8 mouse cellular contexts compared by ENCODE assay signal in the genomic region with DNA sequence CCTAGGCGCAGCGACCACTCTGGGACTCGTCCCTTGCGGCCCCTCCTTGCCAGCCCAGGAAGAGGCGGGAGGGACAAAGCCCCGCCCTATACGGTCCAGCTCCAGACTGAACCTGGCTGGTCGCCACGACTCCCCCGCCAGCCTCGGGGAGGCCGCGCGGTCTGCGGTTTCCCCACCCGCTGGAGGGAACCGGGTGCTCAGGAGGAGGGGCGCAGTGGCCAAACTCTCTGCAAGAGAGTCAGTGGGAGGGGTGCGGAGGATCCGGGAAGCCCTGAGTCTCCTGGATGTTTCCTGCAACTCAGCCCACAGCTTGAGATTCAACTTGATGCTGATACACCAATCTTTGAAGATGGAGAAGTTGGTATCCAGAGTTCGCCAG. TPM values are rescaled to one million over a fixed set of nuclear protein-coding genes. Genes with fewer than 3 reads are reported as not detected.
DNase-seq lines count a peak whose midpoint lies in the region; ATAC-seq and TF ChIP-seq lines count a peak whose summit lies in the region.

No protein-coding gene starts in this region.

- H3K27ac ChIP-seq in hindbrain, embryonic 14.5 days, result no peak overlapping the region
- peak overlapping the region; percentile 30; the same call in 1 of the 2 replicates for H3K27ac ChIP-seq in liver, adult 2 months (replicated peaks; ENCODE audit: insufficient read depth, low read depth, low read length)
- H3K27ac ChIP-seq in midbrain, embryonic 16.5 days (ENCODE audit: low read length), result no peak overlapping the region

- H3K9me3 ChIP-seq in hindbrain, embryonic 14.5 days (ENCODE audit: control insufficient read depth, low read length), result no peaks in the 10 kb centered on the region
- H3K9me3 ChIP-seq in midbrain, embryonic 16.5 days (replicated peaks; ENCODE audit: control insufficient read depth, low read length, poor library complexity, severe bottlenecking), result no peaks in the 10 kb centered on the region

- no peaks in the 10 kb centered on the region for H3K79me2 ChIP-seq in liver, adult 2 months (ENCODE audit: control insufficient read depth, insufficient read depth, low read length)

- H3K36me3 ChIP-seq in hindbrain, embryonic 14.5 days (replicated peaks; ENCODE audit: control insufficient read depth, insufficient read depth), result no peaks in the 10 kb centered on the region
- H3K36me3 ChIP-seq in liver, adult 2 months (ENCODE audit: control insufficient read depth, insufficient read depth, low read length), result no peaks in the 10 kb centered on the region
- no peaks in the 10 kb centered on the region for H3K36me3 ChIP-seq in midbrain, embryonic 16.5 days (ENCODE audit: control insufficient read depth, insufficient read depth, low read length)

- peak; percentile 58 to 62 for DNase-seq in cerebellum, adult 18-20 months
- DNase-seq in cerebellum, adult 11-12 months, result no peak
- DNase-seq in brain, adult 2 months (ENCODE audit: low read depth, low spot score), result peak; percentile 50
- peak; percentile 47 to 69 for DNase-seq in gastrocnemius, adult 8-10 months (ENCODE audit: low spot score in 2 of 2)
- DNase-seq in hindbrain, embryonic 14.5 days (ENCODE audit: low spot score), result no peak
- DNase-seq in liver, adult 2 months (ENCODE audit: extremely low read depth, low read depth, low spot score), result peak; percentile 9
- DNase-seq in urinary bladder, postnatal 14 days (ENCODE audit: low spot score), result peak; percentile 77

- ATAC-seq in hindbrain, embryonic 14.5 days (ENCODE audit: low FRiP score), result peak; percentile 43
- peak; percentile 46; the same call in 1 of the 2 replicates for ATAC-seq in midbrain, embryonic 16.5 days

- WGBS in hindbrain, embryonic 14.5 days, result 0% methylated on average over 21 of the region's 21 CpGs
- 3% methylated on average over 21 of the region's 21 CpGs for WGBS in liver, adult 2 months
- under 1% methylated on average over 21 of the region's 21 CpGs for WGBS in midbrain, embryonic 16.5 days

- peak overlapping the region; percentile 33 for H3K4me3 ChIP-seq in hindbrain, embryonic 14.5 days (replicated peaks; ENCODE audit: low read length)
- peak overlapping the region; percentile 43; the same call in 1 of the 2 replicates for H3K4me3 ChIP-seq in liver, adult 2 months (ENCODE audit: insufficient read depth, low read depth, low read length)
- H3K4me3 ChIP-seq in midbrain, embryonic 16.5 days (ENCODE audit: low read depth, low read length), result peak overlapping the region; percentile 33

- H3K4me2 ChIP-seq in hindbrain, embryonic 14.5 days (replicated peaks), result peak overlapping the region; percentile 61
- H3K4me2 ChIP-seq in midbrain, embryonic 16.5 days (ENCODE audit: low read length), result peak overlapping the region; percentile 63

- H3K4me1 ChIP-seq in hindbrain, embryonic 14.5 days (replicated peaks; ENCODE audit: control insufficient read depth, insufficient read depth, low read length), result peaks cover 20% of the 10 kb centered on the region; the same call in 1 of the 2 replicates
- no peaks in the 10 kb centered on the region for H3K4me1 ChIP-seq in liver, adult 2 months (ENCODE audit: control insufficient read depth, insufficient read depth, low read length)
- H3K4me1 ChIP-seq in midbrain, embryonic 16.5 days (ENCODE audit: control insufficient read depth, insufficient read depth, low read length), result peaks cover 27% of the 10 kb centered on the region

- no peak for TF ChIP-seq POLR2A in liver, adult 2 months (IDR thresholded peaks at IDR 0.05; ENCODE audit: extremely low read depth, insufficient read depth, low read length)

- no peak for TF ChIP-seq CTCF in liver, adult 2 months (IDR thresholded peaks at IDR 0.05; ENCODE audit: low read depth, low read length)

- H3K9ac ChIP-seq in hindbrain, embryonic 14.5 days, result no peak overlapping the region
- no peak overlapping the region for H3K9ac ChIP-seq in liver, adult 2 months (ENCODE audit: low read depth, low read length)
- H3K9ac ChIP-seq in midbrain, embryonic 16.5 days (ENCODE audit: low read depth, low read length), result peak overlapping the region; percentile 34; the same call in 1 of the 2 replicates

- H3K27me3 ChIP-seq in hindbrain, embryonic 14.5 days (ENCODE audit: control insufficient read depth, insufficient read depth, low read length), result peaks cover 71% of the 10 kb centered on the region
- peaks cover 21% of the 10 kb centered on the region; the same call in 1 of the 2 replicates for H3K27me3 ChIP-seq in liver, adult 2 months (ENCODE audit: control insufficient read depth, insufficient read depth, low read length)
- H3K27me3 ChIP-seq in midbrain, embryonic 16.5 days (ENCODE audit: control insufficient read depth, insufficient read depth, low read depth, low read length), result peaks cover 66% of the 10 kb centered on the region

RNA-seq across cellular contexts. Expression of gene Fahd2a, which starts 38.2 kb away (rescaled TPM):
- 10 to 100 TPM; 17.6 to 24.4 (median 20.8) TPM for total RNA-seq in gastrocnemius, adult 8-10 months (2022)
- 31.9 and 35.1 TPM in 2 replicates for polyA plus RNA-seq in hindbrain, embryonic 14.5 days (2014; fragmentation: Nextera tagmentation; extraction: Ambion mirVana)
- 17.5 and 18.5 TPM in 2 replicates for total RNA-seq in liver, adult 2 months (2014; rRNA removed)
- 21.5 and 27.3 TPM in 2 replicates for polyA plus RNA-seq in liver, adult 2 months (2012; rRNA removed)
- polyA plus RNA-seq in midbrain, embryonic 16.5 days (2015; fragmentation: Nextera tagmentation; extraction: Ambion mirVana), result 32.2 and 37.3 TPM in 2 replicates

RNA-seq across cellular contexts. Expression of gene Kcnip3, which starts 39.4 kb away (rescaled TPM):
- under 1 TPM; 0.15 to 0.47 (median 0.24) TPM for total RNA-seq in gastrocnemius, adult 8-10 months (2022)
- polyA plus RNA-seq in hindbrain, embryonic 14.5 days (2014; fragmentation: Nextera tagmentation; extraction: Ambion mirVana), result 14.2 and 19.0 TPM in 2 replicates
- total RNA-seq in liver, adult 2 months (2014; rRNA removed), result 0.09 and 0.67 TPM in 2 replicates
- 0.25 and 0.45 TPM in 2 replicates for polyA plus RNA-seq in liver, adult 2 months (2012; rRNA removed)
- polyA plus RNA-seq in midbrain, embryonic 16.5 days (2015; fragmentation: Nextera tagmentation; extraction: Ambion mirVana), result 9.1 and 13.0 TPM in 2 replicates

RNA-seq across cellular contexts. Expression of gene Gpat2, which starts 57.5 kb away (rescaled TPM):
- not detected for total RNA-seq in gastrocnemius, adult 8-10 months (2022)
- polyA plus RNA-seq in hindbrain, embryonic 14.5 days (2014; fragmentation: Nextera tagmentation; extraction: Ambion mirVana), result 0.07 and 0.08 TPM in 2 replicates
- 1.2 and 1.3 TPM in 2 replicates for total RNA-seq in liver, adult 2 months (2014; rRNA removed)
- polyA plus RNA-seq in liver, adult 2 months (2012; rRNA removed), result 2.1 and 2.2 TPM in 2 replicates
- 0.12 and 0.23 TPM in 2 replicates for polyA plus RNA-seq in midbrain, embryonic 16.5 days (2015; fragmentation: Nextera tagmentation; extraction: Ambion mirVana)

RNA-seq across cellular contexts. Expression of gene Prom2, which starts 58.7 kb away (rescaled TPM):
- not detected for total RNA-seq in gastrocnemius, adult 8-10 months (2022)
- 0.04 TPM in 1 of 2 replicates, not detected in the other for polyA plus RNA-seq in hindbrain, embryonic 14.5 days (2014; fragmentation: Nextera tagmentation; extraction: Ambion mirVana)
- 0.07 TPM in 1 of 2 replicates, not detected in the other for total RNA-seq in liver, adult 2 months (2014; rRNA removed)
- polyA plus RNA-seq in liver, adult 2 months (2012; rRNA removed), result 5.9 TPM in 1 of 2 replicates, not detected in the other
- polyA plus RNA-seq in midbrain, embryonic 16.5 days (2015; fragmentation: Nextera tagmentation; extraction: Ambion mirVana), result 0.05 and 0.19 TPM in 2 replicates

Comparison
In these comparisons a context has a peak if more than half of its experiments do, and no peak if none do; other contexts are left out.
1. DNase-seq: peak in cerebellum, adult 18-20 months (2 of 2), brain, adult 2 months (single experiment), gastrocnemius, adult 8-10 months (2 of 2), liver, adult 2 months (single experiment) and urinary bladder, postnatal 14 days (single experiment); none in cerebellum, adult 11-12 months (single experiment) and hindbrain, embryonic 14.5 days (single experiment).
2. Peak in every context shown above with its lines, with median percentiles within 50 percentile points of each other: H3K4me3 ChIP-seq.